Mouse (Mus musculus): ENCODE results near the gene Ldhb. TPM values are rescaled to one million over a fixed set of nuclear protein-coding genes. Genes with fewer than 3 reads are reported as not detected.
"Not testable (repeated sequence)": the region's sequence is repeated elsewhere in the genome, so short reads cannot be mapped to it uniquely, and the experiment has no call there.

Ldhb gene
- polyA plus RNA-seq, 1 experiment from 2014 or later: 149 TPM

DNA sequence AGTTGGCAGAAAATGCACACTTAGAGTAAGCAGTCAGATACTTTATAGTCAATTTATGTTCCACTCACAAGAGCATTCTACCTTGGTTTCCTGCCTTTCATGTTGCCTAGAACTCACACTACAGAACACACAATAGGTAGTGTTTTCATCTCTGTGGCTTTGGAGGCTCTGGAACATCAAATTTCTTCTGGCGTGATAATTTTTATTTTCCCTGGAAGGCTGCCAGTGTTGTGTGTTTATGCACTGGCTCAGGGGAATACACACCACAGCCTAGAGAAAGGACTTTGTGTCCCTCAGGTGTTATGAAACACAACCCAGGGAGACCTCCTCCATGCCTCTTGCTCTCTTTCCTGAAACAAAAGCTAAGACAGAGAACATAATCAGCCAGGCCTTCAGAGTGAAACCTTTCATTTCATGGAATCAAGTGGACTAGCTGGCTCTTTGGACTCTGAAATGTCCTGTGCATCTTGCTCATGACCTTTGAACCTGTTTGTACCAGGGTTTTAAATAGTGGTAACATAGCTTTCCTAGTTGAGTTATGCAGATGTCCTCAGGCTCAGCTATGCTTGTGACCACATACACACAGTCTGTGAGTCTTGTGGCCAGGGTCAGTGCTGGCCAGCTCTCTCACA, 20.3 kb upstream of the Ldhb start:
- peaks cover 11% of the 10 kb centered on the region for H3K4me1 ChIP-seq (replicated peaks; ENCODE audit: control insufficient read depth, insufficient read depth, low read length)
- H3K27ac ChIP-seq (ENCODE audit: low read depth): no peak overlapping the region
- H3K4me3 ChIP-seq (ENCODE audit: low read depth, low read length): no peak overlapping the region
- no peaks in the 10 kb centered on the region for H3K9me3 ChIP-seq (ENCODE audit: control insufficient read depth, low read length)
- 37% methylated on average over 1 of the region's 1 CpGs for WGBS
- ATAC-seq (replicated peaks; ENCODE audit: low FRiP score, low TSS enrichment, low read depth) (no peak), DNase-seq (ENCODE audit: low spot score) (no peak)
- no peak overlapping the region for H3K9ac ChIP-seq (ENCODE audit: low read length)
- H3K4me2 ChIP-seq (ENCODE audit: low read length): no peak overlapping the region
- H3K36me3 ChIP-seq (ENCODE audit: control insufficient read depth, insufficient read depth, low read length): no peaks in the 10 kb centered on the region
- H3K27me3 ChIP-seq (replicated peaks; ENCODE audit: control insufficient read depth, insufficient read depth, low read length): no peaks in the 10 kb centered on the region

DNA sequence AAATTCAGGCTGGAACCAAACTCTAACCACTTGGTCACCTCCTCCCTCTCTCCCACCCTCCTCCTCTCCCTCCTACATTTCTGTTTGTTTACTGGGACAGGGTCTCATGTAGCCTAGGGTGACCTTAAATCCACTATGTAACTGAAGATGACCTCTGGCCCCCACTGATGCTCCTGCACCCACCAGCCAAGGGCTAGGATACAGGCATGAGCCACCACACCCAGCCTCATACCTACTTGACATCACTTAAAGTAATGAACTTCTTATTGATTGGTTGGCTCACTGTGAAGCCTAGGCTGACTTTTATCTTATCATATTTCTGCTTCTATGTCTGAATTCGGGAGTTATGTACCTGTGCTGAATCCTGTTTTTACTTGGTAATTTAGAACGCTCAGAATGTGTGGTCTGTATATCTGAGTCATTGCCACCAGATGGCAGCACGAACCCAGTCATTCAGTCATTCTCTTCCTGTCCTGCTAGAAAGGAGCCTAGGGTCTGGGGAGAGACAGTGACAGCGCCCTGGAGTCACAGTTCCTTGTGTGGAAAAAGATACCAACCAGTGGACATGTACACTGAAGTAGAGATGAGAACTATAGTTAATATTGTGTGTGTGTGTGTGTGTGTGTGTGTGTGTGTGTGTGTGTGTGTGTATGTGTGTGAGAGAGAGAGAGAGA, 17.0 kb upstream of the Ldhb start:
- Histone ChIP-seq H3K4me3 (ENCODE audit: low read depth, low read length) (no peak overlapping the region), H3K9ac (ENCODE audit: low read length) (no peak overlapping the region), H3K9me3 (ENCODE audit: control insufficient read depth, low read length) (no peaks in the 10 kb centered on the region), H3K27me3 (replicated peaks; ENCODE audit: control insufficient read depth, insufficient read depth, low read length) (no peaks in the 10 kb centered on the region), H3K4me1 (replicated peaks; ENCODE audit: control insufficient read depth, insufficient read depth, low read length) (no peaks in the 10 kb centered on the region; the same call in 1 of the 2 replicates), H3K4me2 (ENCODE audit: low read length) (no peak overlapping the region), H3K27ac (ENCODE audit: low read depth) (no peak overlapping the region), H3K36me3 (ENCODE audit: control insufficient read depth, insufficient read depth, low read length) (no peaks in the 10 kb centered on the region)
- DNase-seq (ENCODE audit: low spot score) (peak; percentile 83), ATAC-seq (replicated peaks; ENCODE audit: low FRiP score, low TSS enrichment, low read depth) (peak; percentile 59)
- WGBS: 7% methylated on average over 4 of the region's 4 CpGs

DNA sequence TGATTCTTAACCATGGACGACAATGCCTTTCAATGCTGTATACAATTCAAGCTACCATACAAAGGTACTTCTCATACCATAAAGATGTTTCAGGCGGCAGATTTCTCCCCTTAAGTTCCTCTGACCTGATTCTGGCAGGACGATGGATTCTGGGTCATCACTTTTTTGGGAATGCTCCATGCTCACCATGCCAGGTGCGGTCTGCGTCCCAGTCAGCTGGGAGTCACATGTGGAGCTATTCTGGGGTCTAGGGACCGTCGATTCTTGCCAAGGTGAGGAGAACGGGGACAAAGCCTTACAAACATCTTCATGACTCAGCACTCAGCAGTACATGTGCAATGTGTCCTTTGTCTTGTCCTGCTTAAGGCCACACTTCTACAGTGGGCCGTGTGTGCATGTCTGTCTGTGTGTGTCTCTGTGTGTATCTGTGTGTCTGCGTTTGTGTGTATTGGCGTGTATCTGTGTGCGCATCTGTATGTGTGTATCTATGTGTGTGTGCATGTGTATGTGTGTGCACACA, 13.9 kb upstream of the Ldhb start:
- Histone ChIP-seq H3K27me3 (replicated peaks; ENCODE audit: control insufficient read depth, insufficient read depth, low read length) (no peaks in the 10 kb centered on the region), H3K4me3 (ENCODE audit: low read depth, low read length) (no peak overlapping the region), H3K9ac (ENCODE audit: low read length) (no peak overlapping the region), H3K4me2 (ENCODE audit: low read length) (no peak overlapping the region), H3K36me3 (ENCODE audit: control insufficient read depth, insufficient read depth, low read length) (no peaks in the 10 kb centered on the region), H3K9me3 (ENCODE audit: control insufficient read depth, low read length) (no peaks in the 10 kb centered on the region), H3K4me1 (replicated peaks; ENCODE audit: control insufficient read depth, insufficient read depth, low read length) (no peaks in the 10 kb centered on the region), H3K27ac (ENCODE audit: low read depth) (no peak overlapping the region)
- 82% methylated on average over 12 of the region's 12 CpGs for WGBS
- ATAC-seq (replicated peaks; ENCODE audit: low FRiP score, low TSS enrichment, low read depth): no peak
- no peak for DNase-seq (ENCODE audit: low spot score)

DNA sequence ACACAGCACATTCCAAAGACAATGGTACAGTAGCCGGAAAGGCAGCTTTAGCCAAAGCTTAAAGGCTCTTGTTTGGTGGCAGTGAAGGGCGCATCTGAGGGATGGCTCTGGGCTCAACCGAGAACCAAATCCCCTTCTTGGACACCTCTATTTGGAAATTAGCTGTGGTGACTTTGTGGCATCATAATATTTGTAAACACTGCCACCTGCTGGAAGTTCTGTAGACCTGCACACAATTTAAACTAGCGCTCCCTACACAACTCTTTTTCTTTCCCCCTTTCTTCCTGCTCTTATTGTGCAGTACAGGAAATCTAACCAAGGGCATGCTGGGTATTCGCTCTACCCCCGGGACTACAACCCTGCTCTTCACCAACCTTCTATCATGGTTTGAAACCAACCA, 11.4 kb upstream of the Ldhb start:
- Histone ChIP-seq H3K9me3 (ENCODE audit: control insufficient read depth, low read length) (no peaks in the 10 kb centered on the region), H3K4me3 (ENCODE audit: low read depth, low read length) (no peak overlapping the region), H3K4me1 (replicated peaks; ENCODE audit: control insufficient read depth, insufficient read depth, low read length) (no peaks in the 10 kb centered on the region; the same call in 1 of the 2 replicates), H3K36me3 (ENCODE audit: control insufficient read depth, insufficient read depth, low read length) (no peaks in the 10 kb centered on the region), H3K4me2 (ENCODE audit: low read length) (no peak overlapping the region), H3K27ac (ENCODE audit: low read depth) (no peak overlapping the region), H3K27me3 (replicated peaks; ENCODE audit: control insufficient read depth, insufficient read depth, low read length) (no peaks in the 10 kb centered on the region), H3K9ac (ENCODE audit: low read length) (no peak overlapping the region)
- WGBS: 14% methylated on average over 6 of the region's 6 CpGs
- ATAC-seq (replicated peaks; ENCODE audit: low FRiP score, low TSS enrichment, low read depth) (0 out of 2 replicates have a peak, but pooled peaks have one; percentile 40), DNase-seq (ENCODE audit: low spot score) (no peak)

DNA sequence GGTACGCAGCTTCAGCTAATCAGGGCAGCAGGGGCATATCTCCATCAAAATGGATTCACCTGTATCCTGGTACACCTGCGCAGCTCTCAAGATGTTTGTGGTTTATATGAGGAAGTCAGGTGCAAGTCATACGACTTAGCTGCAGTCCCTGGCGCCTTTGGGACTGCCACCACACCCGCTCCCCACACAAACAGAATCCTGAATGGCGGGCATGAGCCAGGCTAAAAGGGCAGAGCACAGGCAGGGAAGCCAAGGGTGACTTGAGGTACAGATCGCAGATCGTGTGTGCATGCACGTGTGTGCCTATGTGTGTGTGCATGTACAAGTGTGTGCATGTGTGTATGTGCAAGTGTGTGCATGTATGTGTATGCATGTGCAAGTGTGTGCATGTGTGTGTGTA, 7.6 kb upstream of the Ldhb start:
- H3K9ac ChIP-seq (ENCODE audit: low read length); H3K27ac ChIP-seq (ENCODE audit: low read depth); H3K4me2 ChIP-seq (ENCODE audit: low read length); H3K4me3 ChIP-seq (ENCODE audit: low read depth, low read length); H3K9me3 ChIP-seq (ENCODE audit: control insufficient read depth, low read length); DNase-seq (ENCODE audit: low spot score); H3K36me3 ChIP-seq (ENCODE audit: control insufficient read depth, insufficient read depth, low read length); ATAC-seq (replicated peaks; ENCODE audit: low FRiP score, low TSS enrichment, low read depth); H3K4me1 ChIP-seq (replicated peaks; ENCODE audit: control insufficient read depth, insufficient read depth, low read length): not testable (repeated sequence)
- peaks cover 14% of the 10 kb centered on the region; the same call in 1 of the 2 replicates for H3K27me3 ChIP-seq (replicated peaks; ENCODE audit: control insufficient read depth, insufficient read depth, low read length)
- WGBS: 70% methylated on average over 8 of the region's 9 CpGs

DNA sequence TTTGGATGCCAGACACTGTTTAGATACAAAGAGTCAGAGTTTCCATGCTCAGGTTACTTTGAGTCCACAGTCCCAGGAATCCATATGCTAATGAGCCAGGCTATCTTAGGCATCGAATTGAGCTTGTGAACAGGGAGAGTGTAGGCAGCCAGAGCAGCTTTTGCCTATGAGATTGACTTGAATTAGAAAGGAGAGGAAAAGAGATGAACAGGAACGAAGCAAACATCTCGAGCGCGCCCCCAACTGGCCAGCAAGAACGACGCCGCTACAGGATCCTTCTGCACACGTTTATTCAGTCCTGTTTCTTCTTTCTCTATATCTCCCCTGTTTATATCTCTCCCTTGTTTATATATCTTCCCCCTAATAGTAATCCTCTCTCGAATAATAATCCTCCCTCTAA, 7.2 kb upstream of the Ldhb start:
- H3K9me3 ChIP-seq (ENCODE audit: control insufficient read depth, low read length): no peaks in the 10 kb centered on the region
- 2% methylated on average over 10 of the region's 10 CpGs for WGBS
- no peaks in the 10 kb centered on the region; the same call in 1 of the 2 replicates for H3K4me1 ChIP-seq (replicated peaks; ENCODE audit: control insufficient read depth, insufficient read depth, low read length)
- ATAC-seq (replicated peaks; ENCODE audit: low FRiP score, low TSS enrichment, low read depth): no peak
- H3K27ac ChIP-seq (ENCODE audit: low read depth): no peak overlapping the region
- no peaks in the 10 kb centered on the region for H3K36me3 ChIP-seq (ENCODE audit: control insufficient read depth, insufficient read depth, low read length)
- DNase-seq (ENCODE audit: low spot score): peak; percentile 73
- H3K4me2 ChIP-seq (ENCODE audit: low read length): no peak overlapping the region
- no peak overlapping the region for H3K9ac ChIP-seq (ENCODE audit: low read length)
- H3K27me3 ChIP-seq (replicated peaks; ENCODE audit: control insufficient read depth, insufficient read depth, low read length): peaks cover 14% of the 10 kb centered on the region; the same call in 1 of the 2 replicates
- no peak overlapping the region for H3K4me3 ChIP-seq (ENCODE audit: low read depth, low read length)

DNA sequence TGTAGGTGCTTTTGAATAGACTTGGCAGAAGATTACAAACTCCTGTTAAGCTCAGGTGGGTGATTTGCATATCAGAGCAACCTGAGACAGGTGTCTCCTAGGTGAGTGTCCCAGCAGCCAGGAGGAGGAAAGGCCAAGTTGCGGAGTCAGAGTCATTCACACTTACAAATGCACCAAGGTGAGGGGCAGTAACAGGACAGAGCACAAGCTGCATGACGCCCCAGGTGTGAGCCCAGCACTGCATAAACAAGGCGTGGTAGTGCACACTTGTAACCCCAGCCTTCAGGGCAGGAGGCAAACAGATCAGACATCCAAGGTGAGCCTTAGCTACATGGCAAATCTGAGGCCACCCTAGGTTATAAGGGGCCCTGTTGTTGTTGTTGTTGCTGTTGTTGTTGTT, 5.1 kb upstream of the Ldhb start:
- Histone ChIP-seq H3K9ac (ENCODE audit: low read length) (no peak overlapping the region), H3K27ac (ENCODE audit: low read depth) (no peak overlapping the region), H3K27me3 (replicated peaks; ENCODE audit: control insufficient read depth, insufficient read depth, low read length) (peaks cover 14% of the 10 kb centered on the region; the same call in 1 of the 2 replicates), H3K36me3 (ENCODE audit: control insufficient read depth, insufficient read depth, low read length) (no peaks in the 10 kb centered on the region), H3K9me3 (ENCODE audit: control insufficient read depth, low read length) (no peaks in the 10 kb centered on the region), H3K4me3 (ENCODE audit: low read depth, low read length) (no peak overlapping the region), H3K4me2 (ENCODE audit: low read length) (no peak overlapping the region), H3K4me1 (replicated peaks; ENCODE audit: control insufficient read depth, insufficient read depth, low read length) (peaks cover 3% of the 10 kb centered on the region; the same call in 1 of the 2 replicates)
- WGBS: 39% methylated on average over 3 of the region's 3 CpGs
- ATAC-seq (replicated peaks; ENCODE audit: low FRiP score, low TSS enrichment, low read depth): no peak
- DNase-seq (ENCODE audit: low spot score): no peak

DNA sequence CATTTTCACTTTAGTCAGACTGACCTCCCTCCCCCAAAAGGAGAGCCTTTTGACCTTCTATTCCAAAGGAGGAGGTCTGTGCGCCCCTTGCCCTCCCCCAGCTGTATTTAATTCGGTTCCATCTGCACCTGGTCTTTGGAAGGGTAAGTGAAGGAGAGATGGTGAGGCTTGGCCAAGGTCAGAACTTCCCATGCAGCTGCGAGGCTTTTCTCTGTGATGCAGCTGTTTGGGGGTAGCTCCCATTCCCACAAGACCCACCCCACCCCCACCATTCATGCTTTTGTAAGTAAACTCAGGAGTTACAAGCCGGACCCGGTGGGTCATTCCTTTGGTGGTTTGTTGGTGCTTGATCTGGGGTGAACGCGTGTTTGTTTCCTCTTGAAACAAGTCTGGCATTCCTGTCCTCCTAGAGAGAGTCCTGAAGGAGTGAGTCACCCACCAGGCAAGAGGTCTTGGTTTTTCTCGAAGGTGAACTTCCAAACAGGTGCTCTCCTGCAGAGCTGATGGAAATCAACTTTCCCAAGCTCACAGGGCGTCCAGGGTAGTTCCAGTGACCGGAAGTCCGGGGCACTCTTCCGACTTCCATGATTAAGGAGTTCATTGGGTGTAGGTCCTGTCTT, 3.9 kb upstream of the Ldhb start:
- no peaks in the 10 kb centered on the region for H3K36me3 ChIP-seq (ENCODE audit: control insufficient read depth, insufficient read depth, low read length)
- DNase-seq (ENCODE audit: low spot score): no peak
- H3K27me3 ChIP-seq (replicated peaks; ENCODE audit: control insufficient read depth, insufficient read depth, low read length): peaks cover 14% of the 10 kb centered on the region; the same call in 1 of the 2 replicates
- no peak for ATAC-seq (replicated peaks; ENCODE audit: low FRiP score, low TSS enrichment, low read depth)
- no peak overlapping the region for H3K9ac ChIP-seq (ENCODE audit: low read length)
- H3K9me3 ChIP-seq (ENCODE audit: control insufficient read depth, low read length): no peaks in the 10 kb centered on the region
- H3K27ac ChIP-seq (ENCODE audit: low read depth): no peak overlapping the region
- 31% methylated on average over 12 of the region's 12 CpGs for WGBS
- no peak overlapping the region for H3K4me3 ChIP-seq (ENCODE audit: low read depth, low read length)
- peaks cover 3% of the 10 kb centered on the region; the same call in 1 of the 2 replicates for H3K4me1 ChIP-seq (replicated peaks; ENCODE audit: control insufficient read depth, insufficient read depth, low read length)
- no peak overlapping the region for H3K4me2 ChIP-seq (ENCODE audit: low read length)
